Mouse (Mus musculus) 416B (cell line): ENCODE results near the gene Pawr.

Experiments
- DNase-seq: peaks from one replicate; pipeline ENCODE4 v3.0.0; 2011; ENCODE audit warnings: low read depth

Pawr gene

GRCm38 (mm10) chr10:108443931-108444876 lies 112.3 kb downstream of the Pawr start:
- no peak for DNase-seq

GRCm38 (mm10) chr10:108445123-108445522 lies 113.2 kb downstream of the Pawr start:
- no peak for DNase-seq

- no peak for DNase-seq
Observed at GRCm38 (mm10) chr10:108445606-108446005, 113.7 kb downstream of the Pawr start.

- peak; percentile 61 for DNase-seq
Observed at GRCm38 (mm10) chr10:108446041-108446931, 114.4 kb downstream of the Pawr start.

- DNase-seq: peak; percentile 11
Observed at GRCm38 (mm10) chr10:108447211-108447610, 115.3 kb downstream of the Pawr start.

GRCm38 (mm10) chr10:108448421-108448820 lies 116.5 kb downstream of the Pawr start:
- DNase-seq: no peak

- no peak for DNase-seq
Observed at GRCm38 (mm10) chr10:108450401-108450800, 118.5 kb downstream of the Pawr start.

- no peak for DNase-seq
Observed at GRCm38 (mm10) chr10:108451516-108451915, 119.6 kb downstream of the Pawr start.

GRCm38 (mm10) chr10:108452421-108452820 lies 120.5 kb downstream of the Pawr start:
- DNase-seq: no peak

GRCm38 (mm10) chr10:108453561-108453960 lies 121.6 kb downstream of the Pawr start:
- DNase-seq: no peak

- DNase-seq: no peak
Observed at GRCm38 (mm10) chr10:108454691-108455117, 122.8 kb downstream of the Pawr start.

GRCm38 (mm10) chr10:108455204-108455603 lies 123.3 kb downstream of the Pawr start:
- no peak for DNase-seq

- DNase-seq: no peak
Observed at GRCm38 (mm10) chr10:108455883-108456282, 124.0 kb downstream of the Pawr start.

- DNase-seq: no peak
Observed at GRCm38 (mm10) chr10:108457054-108457453, 125.1 kb downstream of the Pawr start.

- no peak for DNase-seq
Observed at GRCm38 (mm10) chr10:108461862-108462261, 129.9 kb downstream of the Pawr start.
